Mouse (Mus musculus): ENCODE results near the gene Gpx1. TPM values are rescaled to one million over a fixed set of nuclear protein-coding genes. Genes with fewer than 3 reads are reported as not detected.
A peak's percentile ranks its signal among the peaks of the same experiment; 100 is the strongest.

The Gpx1 gene
- polyA plus RNA-seq, 1 experiment from 2014 or later = 453 TPM

DNA sequence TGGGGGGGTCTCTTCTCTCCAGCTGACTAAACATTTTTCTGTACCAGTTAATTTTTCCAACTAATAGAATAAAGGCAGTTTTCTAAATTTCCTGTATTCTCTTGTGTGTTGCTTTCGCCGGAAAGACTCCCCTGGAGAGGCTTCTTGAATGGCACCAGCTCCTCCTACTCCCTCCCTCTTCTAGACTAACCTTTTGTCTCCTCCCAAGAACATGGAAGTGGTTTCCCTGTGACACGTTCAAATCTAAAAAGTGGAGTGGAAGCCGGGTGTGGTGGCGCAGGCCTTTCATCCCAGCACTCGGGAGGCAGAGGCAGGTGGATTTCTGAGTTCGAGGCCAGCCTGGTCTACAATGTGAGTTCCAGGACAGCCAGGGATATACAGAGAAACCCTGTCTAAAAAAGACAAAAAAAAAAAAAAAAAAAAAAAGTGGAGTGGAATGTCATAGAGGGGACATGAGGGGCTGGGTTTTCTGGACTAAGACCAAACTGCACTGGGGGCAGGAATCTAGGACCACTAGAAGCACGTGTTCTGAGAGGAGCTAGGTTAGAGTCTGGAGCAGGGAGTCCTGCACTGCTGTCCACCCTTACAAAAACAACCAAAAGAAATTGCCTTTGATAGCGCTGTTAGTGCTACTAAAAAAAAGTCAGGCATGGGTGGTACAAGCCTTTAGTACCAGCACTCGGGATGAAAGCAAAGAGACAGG is 704 bp upstream of the Gpx1 start:
- Histone ChIP-seq H3K36me3 (ENCODE audit: control insufficient read depth, insufficient read depth, low read length) (peaks cover 17% of the 10 kb centered on the region), H3K9ac (ENCODE audit: low read depth, low read length) (no peak overlapping the region), H3K4me1 (ENCODE audit: control insufficient read depth, insufficient read depth, low read depth, low read length) (peaks cover 12% of the 10 kb centered on the region), H3K27me3 (replicated peaks; ENCODE audit: control insufficient read depth, insufficient read depth, low read length) (no peaks in the 10 kb centered on the region), H3K4me2 (ENCODE audit: low read length) (no peak overlapping the region), H3K4me3 (ENCODE audit: low read length) (no peak overlapping the region), H3K27ac (ENCODE audit: low read depth, low read length) (peak overlapping the region; percentile 84), H3K9me3 (ENCODE audit: control insufficient read depth, low read length) (no peaks in the 10 kb centered on the region)
- no peak for ATAC-seq
- WGBS = 67% methylated on average over 10 of the region's 10 CpGs

DNA sequence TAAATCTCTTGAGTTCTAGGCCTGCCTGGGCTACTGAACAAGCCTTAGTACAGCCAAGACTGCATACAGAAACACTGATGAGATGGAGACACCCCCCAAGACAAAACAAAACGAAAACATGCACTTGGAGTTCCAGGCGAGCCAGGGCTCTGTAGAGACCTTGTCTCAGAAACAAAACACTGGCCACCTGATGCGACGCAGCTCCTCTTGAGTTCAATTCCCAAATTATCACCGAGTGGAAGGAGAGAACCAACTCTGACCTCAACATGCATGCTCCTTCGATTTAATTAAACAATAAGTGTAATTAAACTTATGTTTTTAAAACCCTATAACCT is 185 bp upstream of the Gpx1 start:
- ATAC-seq = 0 out of 2 replicates have a peak, but pooled peaks have one; percentile 5
- 27% methylated on average over 6 of the region's 6 CpGs for whole genome bisulfite sequencing
- peak overlapping the region; percentile 71 for H3K4me3 ChIP-seq (ENCODE audit: low read length)

DNA sequence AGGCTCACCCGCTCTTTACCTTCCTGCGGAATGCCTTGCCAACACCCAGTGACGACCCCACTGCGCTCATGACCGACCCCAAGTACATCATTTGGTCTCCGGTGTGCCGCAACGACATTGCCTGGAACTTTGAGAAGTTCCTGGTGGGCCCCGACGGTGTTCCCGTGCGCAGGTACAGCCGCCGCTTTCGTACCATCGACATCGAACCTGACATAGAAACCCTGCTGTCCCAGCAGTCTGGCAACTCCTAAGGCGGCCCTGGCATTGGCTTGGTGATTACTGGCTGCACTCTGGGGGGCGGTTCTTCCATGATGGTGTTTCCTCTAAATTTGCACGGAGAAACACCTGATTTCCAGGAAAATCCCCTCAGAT is 1.2 kb downstream of the Gpx1 start:
- H3K9me3 ChIP-seq (ENCODE audit: control insufficient read depth, low read length) = no peaks in the 10 kb centered on the region
- peaks cover 12% of the 10 kb centered on the region for H3K4me1 ChIP-seq (ENCODE audit: control insufficient read depth, insufficient read depth, low read depth, low read length)
- peaks cover 7% of the 10 kb centered on the region for H3K36me3 ChIP-seq (ENCODE audit: control insufficient read depth, insufficient read depth, low read length)
- H3K27ac ChIP-seq (ENCODE audit: low read depth, low read length) = peak overlapping the region; percentile 84
- peak overlapping the region; percentile 81 for H3K4me2 ChIP-seq (ENCODE audit: low read length)
- peak overlapping the region; percentile 76 for H3K9ac ChIP-seq (ENCODE audit: low read depth, low read length)
- H3K27me3 ChIP-seq (replicated peaks; ENCODE audit: control insufficient read depth, insufficient read depth, low read length) = no peaks in the 10 kb centered on the region
- WGBS = 16% methylated on average over 20 of the region's 20 CpGs
- ATAC-seq = no peak
- H3K4me3 ChIP-seq (ENCODE audit: low read length) = peak overlapping the region; percentile 71

More for the DNA sequence above, 185 bp upstream of the Gpx1 start:
- Histone ChIP-seq H3K27me3 (replicated peaks; ENCODE audit: control insufficient read depth, insufficient read depth, low read length) (no peaks in the 10 kb centered on the region), H3K4me1 (ENCODE audit: control insufficient read depth, insufficient read depth, low read depth, low read length) (peaks cover 12% of the 10 kb centered on the region), H3K9me3 (ENCODE audit: control insufficient read depth, low read length) (no peaks in the 10 kb centered on the region), H3K9ac (ENCODE audit: low read depth, low read length) (peak overlapping the region; percentile 76), H3K36me3 (ENCODE audit: control insufficient read depth, insufficient read depth, low read length) (peaks cover 14% of the 10 kb centered on the region), H3K4me2 (ENCODE audit: low read length) (peak overlapping the region; percentile 81), H3K27ac (ENCODE audit: low read depth, low read length) (peak overlapping the region; percentile 84)

DNA sequence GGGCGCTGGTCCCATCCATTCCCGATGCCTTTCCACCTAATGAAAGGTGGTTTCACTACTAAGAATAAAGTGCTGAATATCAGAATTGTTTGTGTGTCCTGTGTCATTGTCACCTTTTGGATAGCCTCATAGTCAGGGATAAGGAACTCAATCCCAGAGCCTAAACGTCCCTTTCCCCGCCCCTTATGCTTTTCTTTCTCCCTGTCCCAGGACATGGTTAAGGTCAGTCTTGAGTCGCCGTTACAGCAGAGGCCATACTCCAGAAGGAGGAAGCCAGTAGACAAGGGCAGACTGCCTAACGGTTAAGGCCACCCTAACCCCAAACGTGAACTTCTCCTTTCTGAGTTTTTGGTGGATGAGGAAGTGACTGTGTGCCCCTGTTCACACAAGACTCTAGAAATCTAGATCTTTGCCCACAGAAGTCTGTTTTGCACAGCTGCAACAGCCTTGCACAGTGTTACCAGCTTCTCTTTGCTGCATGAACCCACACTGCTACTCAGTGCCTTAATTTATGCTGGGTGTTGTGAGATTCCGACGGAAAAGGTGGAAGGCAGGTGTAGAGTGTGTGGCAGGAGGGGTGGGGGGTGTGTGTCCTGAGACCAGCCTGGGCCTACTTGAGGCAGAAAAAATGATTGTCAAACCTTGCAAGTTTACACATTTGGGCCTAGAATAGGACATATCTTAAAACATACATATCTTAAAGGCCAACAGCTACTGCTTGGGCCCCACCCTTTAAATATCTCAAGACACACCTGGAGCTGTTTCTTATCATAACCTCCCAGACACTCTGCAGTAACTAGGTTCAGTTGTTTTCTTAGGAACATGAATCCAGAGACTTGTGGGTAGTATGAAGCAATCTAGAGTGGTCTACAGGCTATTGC is 1.8 kb downstream of the Gpx1 start:
- H3K4me1 ChIP-seq (ENCODE audit: control insufficient read depth, insufficient read depth, low read depth, low read length) = peaks cover 12% of the 10 kb centered on the region
- ATAC-seq = no peak
- H3K27ac ChIP-seq (ENCODE audit: low read depth, low read length) = no peak overlapping the region
- 66% methylated on average over 10 of the region's 10 CpGs for WGBS
- H3K4me3 ChIP-seq (ENCODE audit: low read length) = peak overlapping the region; percentile 71
- H3K9ac ChIP-seq (ENCODE audit: low read depth, low read length) = peak overlapping the region; percentile 76; the same call in 1 of the 2 replicates
- no peaks in the 10 kb centered on the region for H3K9me3 ChIP-seq (ENCODE audit: control insufficient read depth, low read length)
- peak overlapping the region; percentile 81 for H3K4me2 ChIP-seq (ENCODE audit: low read length)
- H3K36me3 ChIP-seq (ENCODE audit: control insufficient read depth, insufficient read depth, low read length) = peaks cover under 1% of the 10 kb centered on the region; the same call in 1 of the 2 replicates
- no peaks in the 10 kb centered on the region for H3K27me3 ChIP-seq (replicated peaks; ENCODE audit: control insufficient read depth, insufficient read depth, low read length)

DNA sequence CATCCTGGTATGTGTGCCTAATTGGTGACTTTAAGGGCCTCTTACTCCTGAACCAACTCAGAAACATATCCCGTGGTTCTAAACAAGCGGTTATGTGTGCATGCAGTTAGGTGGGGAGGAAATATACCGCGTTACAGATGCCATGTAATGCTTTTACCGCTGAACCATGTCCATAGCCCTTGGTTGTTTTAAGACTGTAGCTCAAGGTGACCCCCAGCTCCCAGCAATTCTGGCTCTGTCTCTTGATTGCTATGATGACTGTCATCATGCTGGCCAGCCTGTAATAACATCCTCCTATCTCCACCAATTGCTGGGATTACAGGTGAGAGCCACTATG is 2.4 kb downstream of the Gpx1 start:
- ATAC-seq = no peak
- H3K27ac ChIP-seq (ENCODE audit: low read depth, low read length) = no peak overlapping the region
- no peak overlapping the region for H3K4me2 ChIP-seq (ENCODE audit: low read length)
- no peak overlapping the region for H3K9ac ChIP-seq (ENCODE audit: low read depth, low read length)
- 89% methylated on average over 5 of the region's 5 CpGs for WGBS
- H3K27me3 ChIP-seq (replicated peaks; ENCODE audit: control insufficient read depth, insufficient read depth, low read length) = no peaks in the 10 kb centered on the region
- H3K4me1 ChIP-seq (ENCODE audit: control insufficient read depth, insufficient read depth, low read depth, low read length) = peaks cover 12% of the 10 kb centered on the region
- H3K36me3 ChIP-seq (ENCODE audit: control insufficient read depth, insufficient read depth, low read length) = no peaks in the 10 kb centered on the region
- no peak overlapping the region for H3K4me3 ChIP-seq (ENCODE audit: low read length)
- no peaks in the 10 kb centered on the region for H3K9me3 ChIP-seq (ENCODE audit: control insufficient read depth, low read length)

DNA sequence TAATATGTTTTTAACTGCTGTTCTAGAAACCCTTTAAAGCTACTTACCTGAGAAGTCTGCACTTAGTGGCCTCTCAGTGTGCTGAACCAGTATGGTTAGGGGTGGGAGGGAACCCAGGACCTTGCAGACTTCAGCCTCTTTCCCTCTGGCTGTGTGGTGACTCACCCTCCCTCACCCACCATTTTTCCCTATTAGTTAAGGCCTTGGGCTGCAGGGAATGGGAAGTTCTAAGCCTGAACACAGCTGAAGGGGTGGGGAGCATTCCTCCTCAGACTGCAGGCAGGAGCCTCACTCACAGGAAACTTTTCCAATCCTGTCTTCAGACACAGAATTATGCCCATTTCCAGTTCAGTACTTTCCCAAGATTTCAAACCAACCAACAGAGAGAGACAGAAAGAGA is 3.1 kb downstream of the Gpx1 start:
- Histone ChIP-seq H3K9ac (ENCODE audit: low read depth, low read length) (no peak overlapping the region), H3K4me2 (ENCODE audit: low read length) (no peak overlapping the region)
- no peak for ATAC-seq

DNA sequence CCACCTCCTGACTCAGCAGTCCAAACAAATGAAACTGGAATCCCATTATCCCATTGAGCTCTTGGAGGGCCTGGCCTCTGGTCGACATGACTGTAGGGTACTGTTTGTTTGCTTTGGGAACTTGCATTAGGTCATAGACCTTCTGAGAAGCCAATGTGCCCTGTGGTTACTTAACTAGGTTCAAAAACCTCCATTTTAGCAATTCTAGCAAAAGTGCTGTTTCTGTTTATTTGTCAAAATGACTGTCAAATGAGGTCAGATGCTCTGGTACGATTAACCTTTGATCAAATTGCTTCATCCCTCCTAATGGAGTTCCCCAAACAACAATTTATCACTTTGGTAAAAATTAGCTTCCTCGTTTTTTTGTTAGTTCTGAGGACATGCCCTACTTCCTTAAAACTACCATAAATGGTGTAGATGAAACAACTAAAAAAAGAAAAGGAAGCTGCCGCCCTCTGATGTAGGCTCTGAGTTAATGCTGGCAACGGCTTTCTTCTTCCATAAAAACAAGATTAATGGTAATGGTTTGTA is 3.7 kb downstream of the Gpx1 start:
- peaks cover 12% of the 10 kb centered on the region for H3K4me1 ChIP-seq (ENCODE audit: control insufficient read depth, insufficient read depth, low read depth, low read length)
- no peak overlapping the region for H3K9ac ChIP-seq (ENCODE audit: low read depth, low read length)
- no peak overlapping the region for H3K4me3 ChIP-seq (ENCODE audit: low read length)
- H3K9me3 ChIP-seq (ENCODE audit: control insufficient read depth, low read length) = no peaks in the 10 kb centered on the region
- no peak overlapping the region for H3K27ac ChIP-seq (ENCODE audit: low read depth, low read length)
- no peaks in the 10 kb centered on the region for H3K36me3 ChIP-seq (ENCODE audit: control insufficient read depth, insufficient read depth, low read length)
- no peak overlapping the region for H3K4me2 ChIP-seq (ENCODE audit: low read length)
- no peaks in the 10 kb centered on the region for H3K27me3 ChIP-seq (replicated peaks; ENCODE audit: control insufficient read depth, insufficient read depth, low read length)
- ATAC-seq = no peak
- 46% methylated on average over 5 of the region's 5 CpGs for WGBS

More for the DNA sequence above, 3.1 kb downstream of the Gpx1 start:
- no peak overlapping the region for H3K4me3 ChIP-seq (ENCODE audit: low read length)
- peaks cover 12% of the 10 kb centered on the region for H3K4me1 ChIP-seq (ENCODE audit: control insufficient read depth, insufficient read depth, low read depth, low read length)
- no peaks in the 10 kb centered on the region for H3K27me3 ChIP-seq (replicated peaks; ENCODE audit: control insufficient read depth, insufficient read depth, low read length)
- no peaks in the 10 kb centered on the region for H3K9me3 ChIP-seq (ENCODE audit: control insufficient read depth, low read length)
- H3K36me3 ChIP-seq (ENCODE audit: control insufficient read depth, insufficient read depth, low read length) = no peaks in the 10 kb centered on the region
- no peak overlapping the region; the same call in 1 of the 2 replicates for H3K27ac ChIP-seq (ENCODE audit: low read depth, low read length)

DNA sequence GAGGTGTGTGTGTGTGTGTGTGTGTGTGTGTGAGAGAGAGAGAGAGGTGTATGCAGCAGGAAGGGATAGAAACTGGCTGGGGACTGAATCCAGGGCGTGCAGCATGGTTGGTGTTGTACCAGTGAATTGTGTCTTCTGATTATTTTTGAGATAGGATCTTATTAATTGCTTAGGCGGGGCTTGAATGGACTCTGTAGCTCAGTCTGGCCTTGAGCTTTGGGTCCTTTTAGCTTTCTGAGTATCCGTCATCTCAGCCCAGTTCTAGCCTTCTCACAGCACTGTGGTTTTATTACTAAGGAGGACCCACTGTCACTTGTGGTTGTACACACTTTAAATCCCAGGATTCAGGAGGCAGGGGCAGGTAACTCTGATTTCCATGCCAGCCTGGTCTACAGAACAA is 4.6 kb downstream of the Gpx1 start:
- Histone ChIP-seq H3K9ac (ENCODE audit: low read depth, low read length) (no peak overlapping the region), H3K27ac (ENCODE audit: low read depth, low read length) (no peak overlapping the region), H3K27me3 (replicated peaks; ENCODE audit: control insufficient read depth, insufficient read depth, low read length) (no peaks in the 10 kb centered on the region), H3K4me2 (ENCODE audit: low read length) (no peak overlapping the region), H3K4me1 (ENCODE audit: control insufficient read depth, insufficient read depth, low read depth, low read length) (peaks cover 13% of the 10 kb centered on the region), H3K36me3 (ENCODE audit: control insufficient read depth, insufficient read depth, low read length) (no peaks in the 10 kb centered on the region), H3K4me3 (ENCODE audit: low read length) (no peak overlapping the region), H3K9me3 (ENCODE audit: control insufficient read depth, low read length) (no peaks in the 10 kb centered on the region)
- ATAC-seq = no peak
- 89% methylated on average over 3 of the region's 3 CpGs for WGBS

DNA sequence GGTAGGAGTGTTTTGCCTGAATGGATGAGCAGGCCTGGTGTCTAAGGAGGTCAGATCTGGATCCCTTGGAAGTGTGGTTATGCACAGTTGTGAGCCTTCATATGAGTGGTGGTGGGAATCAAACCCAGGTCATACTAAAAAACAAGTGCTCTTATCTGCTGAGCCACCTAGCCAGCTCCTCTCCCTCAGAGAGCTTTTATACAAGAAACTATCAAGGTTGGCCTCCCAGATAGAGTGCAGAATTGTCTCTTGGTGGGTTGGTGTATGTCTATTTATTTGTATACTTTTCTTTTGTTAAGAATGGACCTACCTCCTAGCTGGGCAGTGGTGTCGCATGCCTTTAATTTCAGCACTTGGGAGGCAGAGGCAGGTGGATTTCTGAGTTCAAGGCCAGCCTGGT is 5.1 kb downstream of the Gpx1 start:
- H3K4me3 ChIP-seq (ENCODE audit: low read length) = no peak overlapping the region
- no peaks in the 10 kb centered on the region for H3K36me3 ChIP-seq (ENCODE audit: control insufficient read depth, insufficient read depth, low read length)
- 88% methylated on average over 1 of the region's 1 CpGs for WGBS
- H3K27ac ChIP-seq (ENCODE audit: low read depth, low read length) = no peak overlapping the region
- H3K4me2 ChIP-seq (ENCODE audit: low read length) = no peak overlapping the region
- no peaks in the 10 kb centered on the region for H3K27me3 ChIP-seq (replicated peaks; ENCODE audit: control insufficient read depth, insufficient read depth, low read length)
- no peaks in the 10 kb centered on the region for H3K9me3 ChIP-seq (ENCODE audit: control insufficient read depth, low read length)
- H3K4me1 ChIP-seq (ENCODE audit: control insufficient read depth, insufficient read depth, low read depth, low read length) = peaks cover 15% of the 10 kb centered on the region
- ATAC-seq = no peak
- no peak overlapping the region for H3K9ac ChIP-seq (ENCODE audit: low read depth, low read length)
